Mouse (Mus musculus): ENCODE data around the gene Rpl22. TPM values are rescaled to one million over a fixed set of nuclear protein-coding genes. Genes with fewer than 3 reads are reported as not detected.

Gene Rpl22
- 100 to 1,000 TPM; 249 to 251 TPM for total RNA-seq (2021)
- long read RNA-seq, experiment 1, transcript Rpl22-205 (4 exons, 581 nt): major isoform, 70 of 98 reads
- long read RNA-seq, experiment 1, partial matches to known transcripts: 15 of 98 reads
- long read RNA-seq, experiment 1, other reads (novel, unspliced or antisense): 13 of 98 reads
- long read RNA-seq, experiment 2, transcript Rpl22-205 (4 exons, 581 nt): major isoform, 56 of 89 reads
- long read RNA-seq, experiment 2, partial matches to known transcripts: 19 of 89 reads
- long read RNA-seq, experiment 2, other reads (novel, unspliced or antisense): 14 of 89 reads

DNA sequence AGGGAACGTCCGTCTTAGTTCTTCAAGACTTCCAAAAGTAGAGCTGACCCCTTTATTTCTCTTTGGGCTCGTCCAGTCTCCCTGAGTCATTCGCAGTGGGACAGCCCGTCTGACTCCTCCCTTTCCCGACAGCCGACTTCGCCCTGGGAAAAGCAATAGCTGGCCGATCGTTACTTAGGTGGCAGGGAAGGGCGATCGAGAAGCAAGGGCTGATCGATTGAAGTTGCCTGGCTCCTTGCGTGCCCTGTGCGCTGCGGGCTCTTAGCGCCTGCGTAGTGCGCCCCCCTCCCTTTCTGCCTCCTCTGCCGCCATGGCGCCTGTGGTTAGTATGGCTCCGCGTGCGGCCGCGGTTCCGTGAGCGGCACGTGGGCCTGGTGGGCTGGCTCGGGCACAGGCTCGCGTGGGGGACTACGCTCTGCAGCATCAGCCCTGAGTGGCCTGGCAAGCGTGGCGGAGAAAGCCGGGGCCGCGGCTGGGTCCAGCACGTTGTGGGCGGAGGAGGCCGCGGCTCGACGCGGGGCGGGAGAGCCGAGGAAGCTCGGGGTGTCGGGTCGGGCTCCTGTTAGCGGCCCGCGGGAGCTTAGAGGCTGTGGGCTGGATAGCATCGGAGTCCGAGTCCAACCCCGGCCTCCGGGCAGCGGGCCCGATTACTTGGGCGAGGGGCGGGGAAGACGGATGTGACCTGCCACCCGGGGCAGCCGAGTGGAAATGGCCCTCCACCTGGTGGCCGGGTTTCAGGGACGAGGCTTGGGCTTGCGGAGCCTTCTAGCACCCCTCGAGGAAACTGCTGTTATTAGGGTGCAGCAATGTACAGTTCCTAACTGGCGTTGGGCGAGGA is at the start of gene Rpl22:
TSS of gene Rpl22 (plus strand) at position 169 of the 838 bp plus-strand sequence.
- DNase-seq (ENCODE audit: low spot score): peak; percentile 95

DNA sequence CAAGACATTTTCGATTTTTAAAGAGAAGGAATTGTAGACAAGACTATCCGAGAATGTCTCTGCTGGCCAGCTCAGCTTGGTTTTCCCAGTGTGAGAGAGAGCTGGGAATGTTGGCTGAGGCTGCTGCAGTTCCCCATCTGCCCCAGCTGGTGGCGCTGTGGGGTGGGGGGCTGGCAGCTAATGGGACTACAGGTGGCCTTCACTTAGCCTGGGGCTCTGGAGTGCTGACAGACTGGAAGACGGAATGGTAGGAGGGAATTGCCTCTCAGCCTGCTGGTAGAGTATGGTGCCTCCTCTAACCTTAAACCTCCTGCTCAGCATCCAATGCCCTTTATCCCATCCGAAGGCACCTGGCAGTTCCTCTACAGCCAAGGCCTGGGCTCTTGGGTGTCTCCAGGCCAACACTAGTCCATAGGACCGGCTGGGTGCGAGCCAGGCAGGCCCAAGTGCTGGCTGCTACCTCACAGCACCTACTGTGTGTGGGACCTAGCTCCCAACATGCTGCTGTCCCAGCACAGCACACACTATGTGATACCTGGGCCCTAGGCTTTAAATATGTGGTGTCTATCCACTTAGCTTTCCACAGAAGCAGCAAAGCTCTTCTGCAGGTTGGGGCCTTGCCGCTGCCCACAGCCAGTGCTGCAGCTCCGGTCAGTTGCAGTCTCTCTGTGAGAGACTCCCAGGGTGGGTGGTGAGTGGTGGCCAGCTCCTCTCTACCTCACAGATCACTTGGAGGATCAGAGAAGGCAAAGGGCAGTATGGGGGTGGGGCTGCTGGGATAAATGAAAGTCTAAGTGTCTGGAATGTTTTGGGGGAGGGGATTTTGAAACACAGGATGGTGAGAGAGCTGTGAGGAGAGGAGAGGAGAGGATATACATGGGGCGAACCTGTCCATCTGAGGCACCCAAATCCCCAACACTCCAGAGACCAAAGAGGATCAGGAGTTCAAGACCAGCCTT is 48.9 kb upstream of the Rpl22 start:
- DNase-seq (ENCODE audit: low spot score): no peak

DNA sequence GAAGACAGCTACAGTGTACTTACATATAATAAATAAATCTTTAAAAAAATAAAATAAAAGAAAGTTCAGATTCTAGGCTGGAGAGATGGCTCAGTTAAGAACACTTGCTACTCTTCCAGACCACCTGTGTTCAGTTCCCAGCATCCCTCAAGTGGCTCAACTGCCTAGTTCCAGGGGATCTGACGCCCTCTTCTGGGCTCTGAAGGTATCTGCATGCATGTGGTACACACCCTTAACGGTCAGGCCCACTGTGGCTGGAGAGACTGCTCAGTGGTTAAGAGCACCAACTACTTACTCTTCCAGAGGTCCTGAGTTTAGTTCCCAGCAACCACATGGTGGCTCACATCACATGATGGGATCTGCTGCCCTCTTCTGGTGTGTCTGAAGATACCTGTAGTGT is 47.6 kb upstream of the Rpl22 start:
- DNase-seq (ENCODE audit: low spot score): no peak

DNA sequence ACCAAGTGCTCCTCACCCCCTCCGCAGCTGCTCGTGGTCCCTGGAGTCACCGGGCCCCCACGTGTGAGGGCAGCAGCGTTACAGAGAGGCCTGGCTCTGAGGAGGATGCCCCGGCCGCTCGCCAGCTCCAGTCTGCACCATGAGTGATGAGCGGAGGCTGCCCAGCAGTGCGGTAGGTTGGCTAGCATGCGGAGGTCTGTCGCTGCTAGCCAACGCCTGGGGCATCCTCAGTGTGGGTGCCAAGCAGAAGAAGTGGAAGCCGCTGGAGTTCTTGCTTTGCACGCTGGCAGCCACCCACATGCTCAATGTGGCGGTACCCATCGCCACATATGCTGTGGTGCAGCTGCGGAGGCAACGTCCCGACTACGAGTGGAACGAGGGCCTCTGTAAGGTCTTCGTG is 46.6 kb upstream of the Rpl22 start:
- DNase-seq (ENCODE audit: low spot score): no peak

DNA sequence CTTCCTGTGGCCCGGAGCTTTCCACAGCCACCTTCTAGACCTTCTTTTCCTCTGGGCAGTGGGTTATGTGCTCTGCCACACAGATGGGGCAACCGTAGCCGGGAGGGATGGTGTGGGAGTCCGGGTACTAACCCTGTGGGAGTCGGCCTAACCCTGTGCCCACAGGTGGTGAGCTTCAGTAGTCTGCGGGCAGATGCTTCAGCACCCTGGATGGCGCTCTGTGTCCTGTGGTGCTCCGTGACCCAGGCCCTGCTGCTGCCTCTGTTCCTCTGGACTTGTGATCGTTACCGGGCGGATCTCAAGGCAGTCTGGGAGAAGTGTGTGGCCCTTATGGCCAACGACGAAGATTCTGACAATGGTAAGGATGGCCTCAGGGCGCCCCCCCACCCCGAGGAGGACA is 43.9 kb upstream of the Rpl22 start:
- DNase-seq (ENCODE audit: low spot score): no peak

DNA sequence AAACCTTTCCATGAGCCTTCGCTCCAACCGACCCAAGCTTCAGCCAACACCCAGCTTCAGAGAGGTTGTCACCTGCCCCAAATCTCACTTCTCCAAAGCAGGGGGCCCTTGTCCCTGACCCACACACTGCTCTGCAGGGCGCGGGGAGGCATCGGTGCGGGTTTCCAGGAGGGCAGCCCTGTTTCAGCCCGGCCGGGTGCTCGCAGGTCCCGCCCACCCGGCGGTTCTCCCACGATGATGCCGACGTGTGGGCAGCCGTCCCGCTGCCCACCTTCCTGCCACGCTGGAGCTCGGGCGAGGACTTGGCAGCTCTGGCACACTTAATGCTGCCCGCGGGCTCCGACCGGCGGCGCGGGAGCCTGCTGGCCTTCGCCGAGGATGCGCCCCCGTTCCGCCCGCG is 42.8 kb upstream of the Rpl22 start:
- no peak for DNase-seq (ENCODE audit: low spot score)

DNA sequence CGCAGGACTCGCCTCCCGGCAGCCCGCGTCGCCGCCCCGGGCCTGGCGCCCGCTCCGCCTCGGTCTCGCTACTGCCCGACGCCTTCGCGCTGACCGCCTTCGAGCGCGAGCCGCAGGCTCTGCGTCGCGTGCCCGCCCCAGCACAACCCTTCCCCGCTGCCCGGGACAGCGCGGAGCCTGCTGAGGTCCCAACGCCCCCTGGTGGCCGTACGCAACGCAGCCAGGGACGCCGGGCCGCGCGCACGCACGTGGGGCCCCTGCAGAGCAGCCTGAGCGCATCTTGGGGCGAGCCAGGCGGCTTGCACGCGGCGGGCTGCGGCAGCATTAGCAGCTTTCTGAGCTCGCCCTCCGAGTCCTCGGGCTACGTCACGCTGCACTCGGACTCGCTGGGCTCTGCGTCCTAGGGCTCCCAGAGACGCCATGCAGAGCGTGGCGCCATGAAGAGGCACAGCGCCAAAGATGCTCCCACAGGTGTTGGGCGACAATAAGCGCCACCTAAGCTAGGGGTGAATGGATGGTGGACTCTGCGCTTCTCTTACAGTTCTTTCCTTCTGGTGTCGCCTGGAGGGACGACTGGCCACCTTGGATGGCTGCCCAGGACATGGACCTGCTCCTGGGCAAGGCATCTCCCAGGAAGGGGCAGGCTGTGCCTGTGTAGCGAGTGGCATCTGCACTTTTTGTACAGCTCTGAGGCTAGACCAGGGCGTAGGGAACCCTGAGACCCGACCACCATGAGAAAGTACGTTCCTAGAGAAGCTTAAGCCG is 42.2 kb upstream of the Rpl22 start:
- peak; percentile 81 for DNase-seq (ENCODE audit: low spot score)

DNA sequence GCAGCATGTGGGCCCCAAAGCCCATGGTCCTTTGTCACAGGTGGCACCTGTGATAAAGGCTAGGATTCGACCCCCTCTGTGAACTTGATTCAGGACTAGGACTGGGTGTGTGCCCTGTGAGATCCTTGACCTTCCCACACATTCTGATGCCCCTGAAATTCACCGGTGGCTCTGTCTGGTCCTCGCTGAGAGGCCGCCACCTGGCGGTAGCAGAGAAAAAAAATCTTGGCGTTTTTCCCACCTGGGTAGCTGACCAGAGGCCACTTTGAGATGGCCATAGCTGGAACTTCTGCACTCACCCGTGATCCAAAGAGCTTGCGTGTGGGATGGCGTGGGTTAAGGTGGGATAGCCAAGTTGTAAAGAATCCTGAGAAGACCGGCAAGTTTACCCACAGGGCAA is 40.0 kb upstream of the Rpl22 start:
- peak; percentile 78 for DNase-seq (ENCODE audit: low spot score)

DNA sequence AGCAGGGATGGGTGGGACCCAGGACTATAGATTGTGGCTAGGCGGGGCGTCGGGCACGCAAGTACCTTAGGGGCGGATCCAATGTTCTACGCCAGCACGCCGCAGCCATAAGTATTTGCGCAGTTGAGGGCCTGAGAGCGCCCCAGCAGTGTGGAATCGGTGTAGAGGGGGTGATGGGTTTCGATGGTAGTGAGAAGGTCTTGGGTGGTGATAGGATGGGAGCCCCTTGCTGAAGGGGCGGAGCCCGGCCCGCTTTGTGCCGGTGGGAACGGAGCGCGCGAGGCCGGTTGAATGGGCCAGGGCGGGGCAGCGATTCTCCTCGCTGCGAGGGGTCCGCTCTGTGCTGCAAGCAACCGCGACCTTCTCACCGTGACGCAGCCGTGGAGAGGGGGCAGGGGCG is 39.4 kb upstream of the Rpl22 start:
- no peak for DNase-seq (ENCODE audit: low spot score)

DNA sequence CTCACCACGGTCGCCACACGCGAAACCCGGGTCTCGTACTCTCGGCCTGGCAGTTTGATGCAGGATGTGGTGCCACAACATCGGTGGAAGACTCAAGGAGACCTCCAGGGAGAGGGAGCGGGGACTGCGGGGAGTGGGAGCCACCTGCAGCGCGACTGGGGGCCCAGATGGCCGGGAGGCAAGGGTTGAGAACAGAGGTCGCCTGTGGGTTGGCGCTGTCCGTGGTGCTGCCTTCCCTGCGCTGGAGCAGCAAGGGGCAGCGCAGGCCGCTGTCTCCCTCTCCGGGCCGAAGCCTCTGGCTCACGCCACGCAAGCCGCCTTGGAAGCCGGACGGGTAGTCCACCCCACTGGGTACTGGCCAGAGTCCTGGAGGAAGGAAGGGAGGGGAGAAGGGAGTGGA is 38.7 kb upstream of the Rpl22 start:
- peak; percentile 52 for DNase-seq (ENCODE audit: low spot score)

DNA sequence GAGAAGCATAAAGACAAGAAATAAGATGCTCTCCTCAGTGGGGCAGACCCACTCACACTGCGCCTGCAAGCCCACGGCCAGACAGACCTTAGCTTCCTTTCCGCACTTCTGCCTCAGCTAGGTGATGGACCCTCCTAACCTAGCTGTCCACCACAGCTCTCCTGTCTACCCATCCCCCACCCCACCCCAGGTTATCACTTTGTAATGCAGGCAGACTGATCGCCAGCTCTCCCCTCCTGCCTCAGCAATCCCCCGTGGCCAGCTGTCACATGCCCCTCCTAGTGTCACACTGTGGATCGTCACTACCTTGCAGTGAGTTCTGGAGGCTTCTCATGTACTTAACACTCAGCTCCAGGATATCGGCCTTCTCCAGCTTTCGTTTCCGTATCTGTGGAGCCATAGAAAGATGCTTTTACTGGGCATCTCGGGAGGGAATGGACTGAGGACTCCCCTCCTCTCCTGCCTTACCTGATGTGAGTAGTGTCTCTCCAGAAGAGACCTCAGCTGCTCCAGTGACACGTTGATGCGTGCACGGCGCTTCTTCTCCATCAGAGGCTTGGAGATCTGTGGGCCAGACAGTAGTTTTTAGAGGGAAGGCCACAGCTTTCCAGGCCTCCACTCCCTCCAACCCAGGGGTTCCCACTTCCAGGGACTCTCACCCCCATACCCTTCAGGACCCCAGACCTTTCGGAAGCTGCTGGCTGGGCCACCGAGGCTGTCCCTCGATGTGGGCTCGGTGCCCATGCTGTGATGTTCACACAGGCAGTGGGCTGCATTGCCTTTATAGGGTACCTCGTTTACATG is 38.0 kb upstream of the Rpl22 start:
- DNase-seq (ENCODE audit: low spot score): no peak

DNA sequence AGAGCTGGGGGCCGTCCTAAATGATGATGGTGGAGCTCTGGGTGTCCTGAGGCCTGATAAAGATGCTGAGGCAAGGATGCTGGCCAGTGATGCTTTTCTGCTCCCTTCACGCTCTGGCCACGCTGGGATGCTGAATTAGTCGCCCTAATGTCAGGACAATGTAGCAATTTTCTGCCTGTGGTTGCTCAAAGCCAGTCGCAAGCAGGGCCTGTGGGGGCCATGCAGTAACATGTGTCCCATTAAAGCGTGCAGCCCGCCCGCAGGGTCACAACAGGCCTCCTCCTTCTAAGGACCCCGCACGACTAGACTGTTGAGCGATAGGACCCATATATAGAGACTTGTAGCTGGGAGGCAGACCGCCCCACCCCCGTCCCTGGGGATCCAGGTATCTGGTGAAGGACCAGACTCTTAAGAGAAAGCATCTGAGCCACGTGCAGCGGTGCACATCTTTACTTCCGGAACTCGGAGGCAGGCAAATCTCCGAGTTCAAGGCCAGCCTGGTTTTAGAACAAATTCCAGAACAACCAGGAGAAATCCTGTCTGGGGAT is 37.1 kb upstream of the Rpl22 start:
- no peak for DNase-seq (ENCODE audit: low spot score)

DNA sequence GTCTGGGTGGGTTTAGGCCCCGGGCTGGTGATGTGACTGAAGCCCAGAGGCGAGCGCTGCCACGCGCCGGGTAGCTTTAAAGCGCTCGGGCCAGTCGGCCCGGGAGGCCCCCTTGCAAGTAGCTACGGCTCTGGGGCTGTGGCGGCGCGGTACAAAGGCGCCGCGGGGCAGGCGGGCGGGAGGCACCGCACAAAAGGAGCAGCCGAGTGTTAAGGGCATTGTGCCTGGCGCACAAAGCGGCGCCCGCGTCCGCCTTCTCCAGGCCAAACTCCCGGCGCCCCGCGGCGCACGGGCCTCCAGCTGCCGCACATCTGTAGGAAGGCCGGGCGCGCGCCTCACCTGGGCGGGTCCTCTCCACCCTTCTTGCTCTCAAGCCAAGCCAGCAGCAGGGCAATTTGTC is 35.2 kb upstream of the Rpl22 start:
- no peak for DNase-seq (ENCODE audit: low spot score)

DNA sequence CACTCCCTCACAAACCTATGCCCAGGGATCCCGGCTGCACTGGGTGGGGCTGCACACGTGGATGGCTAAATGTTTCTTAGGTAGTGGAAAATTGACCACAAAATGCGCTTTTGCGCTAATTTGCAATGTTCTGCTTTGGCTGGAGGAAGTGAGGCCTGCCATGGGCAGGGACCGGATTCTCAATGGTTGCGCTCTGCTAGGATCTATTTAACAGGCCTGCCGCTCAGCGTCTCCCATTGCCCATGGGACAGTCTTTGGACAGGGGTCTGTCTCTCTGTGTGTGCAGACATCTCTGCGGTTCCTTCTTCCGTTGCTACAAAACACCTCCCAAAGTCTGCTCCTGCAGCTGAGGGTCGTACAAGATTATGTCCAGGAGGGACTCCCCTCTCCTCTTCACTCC is 34.6 kb upstream of the Rpl22 start:
- no peak for DNase-seq (ENCODE audit: low spot score)

DNA sequence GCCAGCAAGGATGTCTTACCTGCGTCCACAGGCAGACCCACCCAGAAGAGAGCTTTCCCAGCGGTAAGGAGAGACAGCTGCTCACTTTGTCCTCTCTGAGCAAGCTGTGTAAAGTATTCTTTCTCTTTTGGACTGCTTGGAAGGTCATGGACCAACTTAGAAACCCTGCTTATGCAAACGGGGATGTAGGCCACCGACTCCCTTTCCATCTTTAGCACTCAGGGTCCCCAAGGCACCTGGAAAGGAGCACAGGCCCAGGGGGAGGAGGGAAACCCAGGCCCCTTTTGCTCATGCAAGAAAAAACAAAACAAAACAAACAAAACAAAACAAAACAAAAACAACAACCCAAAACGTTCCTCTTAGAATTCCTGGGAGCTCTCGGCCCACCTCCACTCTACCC is 34.0 kb upstream of the Rpl22 start, which contains the start of gene Hes3:
TSS of gene Hes3 (minus strand) at position 101 of the 400 bp plus-strand sequence.
- DNase-seq (ENCODE audit: low spot score): no peak

DNA sequence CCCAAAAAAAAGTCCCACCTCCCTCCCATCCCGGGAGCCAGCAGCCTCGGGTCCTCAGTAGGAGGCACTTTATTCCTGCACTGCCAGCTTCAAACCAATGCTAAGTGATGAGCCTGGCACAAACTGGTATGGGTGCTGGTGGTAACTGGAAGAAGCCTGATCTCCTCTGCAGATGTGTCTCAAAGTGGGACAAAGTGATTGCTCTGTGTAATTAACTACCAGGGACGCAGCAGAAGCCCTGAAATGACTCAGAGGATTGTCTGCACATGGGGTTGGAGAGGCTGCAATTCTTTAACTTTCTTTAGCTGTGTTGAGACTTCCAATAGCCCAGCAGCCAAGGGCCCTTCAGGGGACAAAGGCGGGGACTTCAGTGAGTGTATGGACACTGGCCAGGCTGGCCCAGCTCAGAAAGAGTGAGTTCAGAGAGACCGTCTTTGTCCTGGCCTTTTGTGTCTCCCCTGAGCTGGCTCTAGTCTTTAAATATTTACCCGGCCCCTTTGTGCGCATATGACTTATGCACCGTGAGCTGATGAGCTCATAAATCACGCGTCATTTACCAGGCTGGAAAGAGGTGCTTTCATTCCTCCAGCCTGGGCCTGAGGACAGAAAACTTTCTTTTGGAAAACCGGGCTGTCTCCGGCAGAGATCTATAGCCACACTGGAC is 33.3 kb upstream of the Rpl22 start:
- DNase-seq (ENCODE audit: low spot score): no peak

DNA sequence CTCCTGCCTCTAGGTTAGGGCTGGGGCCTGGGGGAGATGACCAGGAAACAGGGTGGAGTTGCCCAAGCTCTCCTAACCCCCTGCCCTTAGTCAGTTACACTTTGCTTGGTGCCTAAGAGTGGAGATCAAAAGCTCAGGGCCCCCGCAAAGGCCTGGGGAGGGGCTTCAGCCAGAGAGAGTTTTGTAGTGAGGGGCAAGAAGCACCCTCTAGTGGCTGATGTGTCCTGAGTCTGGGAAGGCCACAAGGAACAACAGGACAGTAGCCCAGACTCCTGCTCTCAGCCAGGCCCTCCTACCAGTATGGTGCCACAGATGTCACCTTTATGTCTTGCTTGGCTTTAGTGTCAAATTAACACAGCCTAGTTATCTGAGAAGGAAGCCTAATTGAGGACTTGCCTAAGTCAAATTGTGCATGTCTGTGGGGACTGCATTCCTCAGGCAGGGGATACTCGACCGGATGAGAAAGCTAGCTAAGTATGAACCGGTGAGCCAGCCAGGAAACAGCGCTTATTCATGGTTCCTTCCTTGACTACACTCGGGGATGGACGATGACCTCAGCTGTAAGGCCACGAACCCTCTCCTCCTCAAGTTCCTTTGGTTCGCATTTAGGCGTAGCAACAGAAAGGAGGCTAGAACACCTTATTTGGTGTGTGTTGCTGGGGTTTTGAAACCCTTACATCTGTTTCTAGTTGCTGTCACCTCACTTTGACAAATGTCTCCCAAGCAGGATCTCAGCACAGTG is 31.2 kb upstream of the Rpl22 start:
- DNase-seq (ENCODE audit: low spot score): no peak

DNA sequence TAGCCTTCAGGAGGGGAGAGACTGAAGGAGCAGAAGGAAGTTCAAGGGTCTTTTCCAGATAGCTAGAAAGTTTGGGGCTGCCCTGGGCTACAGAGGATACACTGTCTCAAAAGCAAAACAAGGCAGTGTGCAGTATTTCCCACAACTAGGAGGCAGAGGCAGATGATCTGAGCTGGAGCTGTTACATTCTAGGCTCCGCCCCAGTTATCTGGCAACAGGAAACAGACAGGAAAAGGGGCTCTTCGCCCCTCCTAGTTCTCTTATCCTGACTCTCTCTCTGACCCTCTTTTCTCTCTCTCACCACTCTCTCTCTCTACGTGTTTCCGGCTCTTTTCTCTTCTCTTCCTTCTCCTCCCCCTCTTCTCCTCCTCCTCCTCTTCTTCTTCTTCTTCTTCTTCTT is 29.6 kb upstream of the Rpl22 start:
- no peak for DNase-seq (ENCODE audit: low spot score)

DNA sequence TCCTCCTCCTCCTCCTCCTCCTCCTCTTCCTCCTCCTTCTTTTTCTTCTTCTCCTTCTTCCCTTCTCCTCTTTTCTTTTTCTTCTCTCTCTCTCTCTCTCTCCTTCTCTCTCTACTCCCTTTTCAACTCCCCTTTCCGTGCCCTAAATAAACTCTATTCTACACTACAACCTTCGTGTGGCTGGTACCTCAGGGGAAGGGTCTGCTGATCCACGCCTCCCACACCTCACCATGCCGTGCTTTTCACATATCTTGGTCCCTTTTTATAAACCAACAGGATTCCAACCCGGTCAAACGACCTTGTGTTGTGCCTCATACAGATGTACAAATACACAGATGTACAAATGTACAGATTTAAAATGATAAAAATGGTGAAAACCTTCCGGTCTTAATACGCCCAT is 29.2 kb upstream of the Rpl22 start:
- no peak for DNase-seq (ENCODE audit: low spot score)

Measured in gastrocnemius, adult 18-20 months (tissue).